Mouse (Mus musculus): ENCODE results near the gene Rassf4. TPM values are rescaled to one million over a fixed set of nuclear protein-coding genes. Genes with fewer than 3 reads are reported as not detected.
"Not testable (repeated sequence)": the region's sequence is repeated elsewhere in the genome, so short reads cannot be mapped to it uniquely, and the experiment has no call there.

Gene Rassf4
- polyA plus RNA-seq, 1 experiment from 2014 or later = 5.6 TPM

DNA sequence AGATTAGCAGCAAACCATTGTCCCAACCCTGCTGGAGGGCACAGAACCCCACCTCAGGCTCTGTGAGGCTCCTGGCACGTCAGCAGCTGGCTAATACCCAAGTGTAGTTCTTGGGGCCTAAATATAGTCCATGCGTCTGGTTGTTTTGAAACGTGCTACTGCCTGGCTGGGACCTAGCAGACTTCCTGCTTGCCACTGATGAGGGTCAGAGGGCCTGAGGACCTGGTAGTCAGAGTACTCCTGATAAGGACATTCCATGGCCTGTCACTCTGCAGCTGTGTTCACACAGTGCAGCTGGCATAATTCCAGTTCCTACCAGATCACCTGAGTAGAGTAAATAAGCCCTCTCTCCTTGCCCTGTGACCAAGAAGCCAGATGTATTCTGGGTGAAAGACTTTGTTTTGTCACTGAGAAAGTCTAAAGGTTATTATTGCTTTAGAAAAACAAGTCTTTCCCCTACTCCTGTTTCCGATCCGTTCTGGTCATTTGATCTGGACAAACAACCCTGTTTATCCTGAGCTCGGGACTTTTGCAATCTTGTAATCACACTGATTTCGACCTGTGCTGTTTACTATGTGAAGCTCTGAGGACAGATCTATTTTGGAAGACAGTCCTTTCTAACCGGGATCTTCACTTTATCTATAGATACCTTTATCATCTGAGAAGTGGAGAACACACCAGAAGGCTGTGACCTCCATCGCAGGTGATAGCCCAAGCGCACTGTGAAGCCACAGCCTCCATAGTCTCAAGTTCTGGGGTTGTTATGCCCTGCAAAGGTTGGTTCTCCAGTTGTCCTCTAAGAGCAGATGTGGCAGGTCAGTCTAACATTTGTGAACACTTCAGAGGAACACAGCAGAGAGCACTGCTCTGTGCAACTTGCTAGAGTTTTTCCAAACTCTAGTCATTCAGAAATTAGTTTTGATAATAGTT lies 38.2 kb downstream of the Rassf4 start:
- Histone ChIP-seq H3K4me1 (replicated peaks) (peaks cover 36% of the 10 kb centered on the region), H3K27me3 (no peaks in the 10 kb centered on the region), H3K9me3 (replicated peaks) (no peaks in the 10 kb centered on the region), H3K27ac (peak overlapping the region; percentile 79), H3K4me2 (no peak overlapping the region), H3K9ac (no peak overlapping the region), H3K4me3 (replicated peaks) (no peak overlapping the region), H3K36me3 (no peaks in the 10 kb centered on the region)
- WGBS (ENCODE audit: insufficient replicate concordance) = 34% methylated on average over 10 of the region's 10 CpGs
- ATAC-seq (ENCODE audit: low read depth) (peak; percentile 82), DNase-seq (no peak)

DNA sequence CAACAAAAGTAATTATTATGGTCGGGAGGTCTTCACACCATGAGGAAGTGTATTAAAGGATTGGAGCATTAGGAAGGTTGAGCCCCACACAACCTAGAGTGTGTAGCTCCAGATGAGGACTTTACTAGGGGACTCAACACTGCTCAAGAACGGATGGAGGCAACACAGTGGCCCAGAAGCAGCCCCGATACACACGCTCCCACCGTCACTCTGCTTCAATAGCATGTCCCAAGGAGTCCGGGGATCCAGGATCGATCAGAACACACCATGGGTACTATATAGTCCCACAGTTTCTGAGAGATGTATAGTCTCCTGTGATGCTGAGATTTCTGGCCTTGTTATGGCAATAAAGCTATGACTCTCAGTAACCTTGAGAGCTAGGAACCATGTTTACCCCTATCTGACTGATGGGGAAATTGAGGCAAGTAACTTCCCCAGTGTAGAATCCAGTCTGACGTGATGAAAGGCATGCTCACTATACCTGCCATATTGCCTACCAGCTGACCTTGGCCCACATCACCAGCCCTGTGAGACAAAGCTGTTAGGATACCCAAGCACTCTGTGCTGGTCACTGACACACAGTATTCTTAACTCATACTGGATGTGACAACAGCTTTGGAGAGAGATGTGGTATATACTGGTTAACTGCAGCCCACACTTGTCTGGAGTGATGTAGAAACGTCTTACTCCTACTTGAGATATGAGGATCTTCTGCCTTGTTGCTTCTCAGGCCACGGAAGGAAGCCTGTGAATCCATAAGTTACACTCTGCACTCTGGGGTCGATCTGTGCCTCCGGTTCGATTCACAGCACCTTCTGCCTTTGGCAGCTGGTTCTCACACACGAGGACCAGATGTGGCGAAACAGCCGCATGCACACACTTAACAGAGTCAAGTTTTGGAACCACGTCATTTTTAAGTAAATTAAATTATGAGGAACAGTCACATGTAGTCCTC lies 39.7 kb downstream of the Rassf4 start:
- peak overlapping the region; percentile 79 for H3K27ac ChIP-seq

GRCm38 (mm10) chr6:116632129-116632528 lies 41.6 kb downstream of the Rassf4 start:
- H3K27ac ChIP-seq = no peak overlapping the region
- peaks cover 47% of the 10 kb centered on the region for H3K4me1 ChIP-seq (replicated peaks)
- H3K36me3 ChIP-seq = no peaks in the 10 kb centered on the region
- no peak overlapping the region for H3K4me3 ChIP-seq (replicated peaks)
- H3K9ac ChIP-seq = no peak overlapping the region
- no peak overlapping the region for H3K4me2 ChIP-seq
- peak; percentile 33 for DNase-seq
- whole genome bisulfite sequencing (ENCODE audit: insufficient replicate concordance) = 33% methylated on average over 1 of the region's 1 CpGs
- H3K9me3 ChIP-seq (replicated peaks) = no peaks in the 10 kb centered on the region
- no peak for ATAC-seq (ENCODE audit: low read depth)
- no peaks in the 10 kb centered on the region for H3K27me3 ChIP-seq

More for the DNA sequence above, 39.7 kb downstream of the Rassf4 start:
- Histone ChIP-seq H3K9me3 (replicated peaks) (no peaks in the 10 kb centered on the region), H3K4me1 (replicated peaks) (peaks cover 39% of the 10 kb centered on the region), H3K9ac (no peak overlapping the region), H3K36me3 (no peaks in the 10 kb centered on the region), H3K27me3 (no peaks in the 10 kb centered on the region), H3K4me2 (no peak overlapping the region), H3K4me3 (replicated peaks) (no peak overlapping the region)
- 77% methylated on average over 17 of the region's 17 CpGs for WGBS (ENCODE audit: insufficient replicate concordance)
- ATAC-seq (ENCODE audit: low read depth) = no peak
- no peak for DNase-seq

DNA sequence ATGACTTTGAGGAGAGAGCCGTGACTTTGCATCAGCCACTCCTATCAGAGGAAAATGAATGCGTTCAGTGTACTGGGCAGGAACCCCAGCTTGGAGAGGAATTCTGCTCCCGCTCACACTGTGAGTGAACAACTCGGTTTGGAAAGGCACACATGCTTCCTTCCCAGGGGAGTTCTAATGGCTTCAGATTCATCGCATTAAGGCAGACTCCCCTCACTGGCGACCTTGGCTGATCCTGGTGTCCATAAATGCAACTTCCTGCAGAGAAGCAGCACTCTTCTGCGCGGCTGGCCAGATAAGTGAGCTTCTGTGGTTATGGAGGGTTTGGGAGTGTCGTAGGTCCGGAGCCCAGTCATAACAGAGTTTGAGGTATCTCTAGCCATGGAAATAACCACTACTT lies 44.0 kb downstream of the Rassf4 start:
- peaks cover 30% of the 10 kb centered on the region for H3K4me1 ChIP-seq (replicated peaks)
- H3K9ac ChIP-seq = no peak overlapping the region
- no peak overlapping the region for H3K4me3 ChIP-seq (replicated peaks)
- no peaks in the 10 kb centered on the region for H3K9me3 ChIP-seq (replicated peaks)
- ATAC-seq (ENCODE audit: low read depth) (no peak), DNase-seq (no peak)
- H3K27me3 ChIP-seq = no peaks in the 10 kb centered on the region
- H3K4me2 ChIP-seq = no peak overlapping the region
- 51% methylated on average over 10 of the region's 10 CpGs for WGBS (ENCODE audit: insufficient replicate concordance)
- H3K27ac ChIP-seq = no peak overlapping the region
- H3K36me3 ChIP-seq = peaks cover 16% of the 10 kb centered on the region

DNA sequence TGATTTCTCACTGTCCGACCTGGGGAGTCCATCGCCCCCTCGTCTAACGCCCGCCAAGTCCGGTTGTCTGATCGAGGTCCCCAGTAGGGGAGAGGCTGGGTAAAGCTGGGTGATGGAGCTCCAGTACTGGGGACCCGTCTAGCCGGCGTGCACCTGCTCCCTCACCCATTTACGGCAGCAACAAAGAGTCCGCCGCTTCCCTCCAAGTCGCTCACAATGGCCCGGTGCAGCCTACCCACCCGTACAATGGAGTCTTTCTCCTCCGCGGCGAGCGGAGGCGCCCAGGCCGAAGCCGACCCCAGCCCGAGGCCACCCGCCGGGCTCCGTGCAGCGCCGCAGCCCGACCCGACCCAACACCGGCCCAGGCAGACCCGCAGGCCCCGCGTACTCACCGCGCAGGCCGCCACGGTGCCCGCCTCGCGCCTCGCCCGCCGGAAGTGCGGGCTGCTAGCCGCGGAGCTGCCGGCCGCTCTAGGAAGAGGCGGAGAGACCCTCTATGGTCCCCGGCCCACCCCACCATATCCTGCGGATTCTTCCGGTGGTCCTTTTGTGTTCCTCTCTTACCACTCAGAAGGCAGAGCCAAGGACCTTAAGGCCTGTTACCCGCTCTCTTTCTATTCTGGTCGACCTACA lies 45.1 kb downstream of the Rassf4 start, which contains the start of gene Zfp422:
Gene Zfp422, minus strand, starts transcription at position 461 of the 633 bp plus-strand sequence.
- H3K27ac ChIP-seq = peak within 1 kb of the TSS; percentile 50

GRCm38 (mm10) chr6:116628095-116628494 lies 45.7 kb downstream of the Rassf4 start:
- Histone ChIP-seq H3K36me3 (peaks cover 20% of the 10 kb centered on the region), H3K4me1 (replicated peaks) (peaks cover 26% of the 10 kb centered on the region), H3K4me3 (replicated peaks) (peak overlapping the region; percentile 74), H3K27ac (no peak overlapping the region), H3K4me2 (peak overlapping the region; percentile 78), H3K27me3 (no peaks in the 10 kb centered on the region), H3K9ac (peak overlapping the region; percentile 84), H3K9me3 (replicated peaks) (no peaks in the 10 kb centered on the region)
- ATAC-seq (ENCODE audit: low read depth) (no peak), DNase-seq (no peak)
- WGBS (ENCODE audit: insufficient replicate concordance) = 13% methylated on average over 9 of the region's 9 CpGs

More for the DNA sequence above, 45.1 kb downstream of the Rassf4 start, which contains the start of gene Zfp422:
- H3K9me3 ChIP-seq (replicated peaks) = no peaks in the 10 kb centered on the region
- no peaks in the 10 kb centered on the region for H3K27me3 ChIP-seq
- ATAC-seq (ENCODE audit: low read depth) (peak; percentile 82), DNase-seq (peak; percentile 44)
- peak within 1 kb of the TSS; percentile 74 for H3K4me3 ChIP-seq (replicated peaks)
- H3K4me2 ChIP-seq = peak within 1 kb of the TSS; percentile 78
- under 1% methylated on average over 53 of the region's 56 CpGs for WGBS (ENCODE audit: insufficient replicate concordance)
- peak within 1 kb of the TSS; percentile 84 for H3K9ac ChIP-seq
- H3K36me3 ChIP-seq = peaks cover 20% of the 10 kb centered on the region
- peaks cover 26% of the 10 kb centered on the region for H3K4me1 ChIP-seq (replicated peaks)

- H3K9me3 ChIP-seq (replicated peaks); H3K9ac ChIP-seq; H3K27ac ChIP-seq; DNase-seq; H3K4me2 ChIP-seq; ATAC-seq (ENCODE audit: low read depth); H3K27me3 ChIP-seq; H3K4me3 ChIP-seq (replicated peaks): not testable (repeated sequence)
- Histone ChIP-seq H3K4me1 (replicated peaks) (peaks cover 26% of the 10 kb centered on the region), H3K36me3 (peaks cover 20% of the 10 kb centered on the region)
- 88% methylated on average over 9 of the region's 9 CpGs for WGBS (ENCODE audit: insufficient replicate concordance)
Measured at GRCm38 (mm10) chr6:116626417-116626816, 47.3 kb downstream of the Rassf4 start.

DNA sequence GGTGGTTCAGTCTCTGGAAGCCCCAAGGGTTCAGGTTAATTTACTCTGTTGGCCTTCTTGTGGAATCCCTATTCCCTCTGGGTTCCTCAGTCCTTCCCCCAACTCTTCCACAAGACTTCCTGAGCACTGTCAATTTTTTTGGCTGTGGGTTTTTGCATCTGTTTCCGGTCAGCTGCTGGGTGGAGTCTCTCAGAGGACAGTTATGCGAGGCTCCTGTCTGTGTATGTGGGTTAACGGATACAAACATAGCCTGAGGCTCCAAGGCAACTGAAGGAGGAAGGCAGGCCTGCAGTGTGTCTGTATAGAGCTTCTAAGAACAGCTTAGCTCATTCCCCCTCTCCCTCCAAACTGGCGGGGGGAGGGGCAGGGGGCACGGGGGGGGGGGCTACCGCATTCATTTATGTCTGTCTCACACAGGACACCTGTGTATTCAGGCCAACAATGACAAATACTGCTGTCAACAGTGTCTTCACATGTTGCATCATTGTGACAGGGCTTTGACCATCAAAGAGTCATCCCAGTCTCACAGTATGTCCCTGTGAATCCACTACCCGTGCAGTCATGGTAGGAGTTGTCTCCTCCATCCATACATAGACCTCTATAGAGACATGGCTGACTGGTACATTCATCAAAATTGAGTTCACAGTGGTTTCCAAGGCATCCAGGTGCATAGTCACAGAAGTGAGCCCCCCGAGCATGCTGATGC lies 52.3 kb downstream of the Rassf4 start:
- no peaks in the 10 kb centered on the region for H3K9me3 ChIP-seq (replicated peaks)
- no peaks in the 10 kb centered on the region for H3K27me3 ChIP-seq
- no peak overlapping the region for H3K4me2 ChIP-seq
- no peak overlapping the region for H3K27ac ChIP-seq
- no peak for DNase-seq
- 0 out of 2 replicates have a peak, but pooled peaks cover 6% of the 10 kb centered on the region for H3K4me1 ChIP-seq (replicated peaks)
- 26% methylated on average over 8 of the region's 8 CpGs for whole genome bisulfite sequencing (ENCODE audit: insufficient replicate concordance)
- no peak overlapping the region for H3K9ac ChIP-seq
- peaks cover 15% of the 10 kb centered on the region for H3K36me3 ChIP-seq
- ATAC-seq (ENCODE audit: low read depth) = 0 out of 2 replicates have a peak, but pooled peaks have one; percentile 36
- no peak overlapping the region for H3K4me3 ChIP-seq (replicated peaks)

DNA sequence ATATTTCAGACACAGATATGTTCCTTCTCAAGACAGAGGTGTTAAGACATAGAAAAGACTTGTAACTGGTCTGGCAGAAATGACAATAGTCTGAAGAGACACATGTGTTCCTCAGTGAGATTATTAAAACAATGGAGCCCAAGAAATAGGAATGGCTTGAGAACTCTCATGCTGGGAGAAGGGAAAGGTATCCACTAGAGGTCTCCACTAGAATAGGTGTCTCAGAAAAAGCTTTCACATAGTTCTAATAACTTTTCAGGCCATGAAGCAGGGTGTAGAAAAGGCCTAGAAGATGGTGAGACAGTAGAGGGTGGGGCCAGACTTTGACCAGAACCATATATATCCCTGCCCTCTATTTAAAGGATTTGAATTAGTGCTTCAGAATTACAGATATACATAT lies 55.7 kb downstream of the Rassf4 start:
- no peak overlapping the region for H3K4me3 ChIP-seq (replicated peaks)
- H3K9ac ChIP-seq = no peak overlapping the region
- no peak overlapping the region for H3K4me2 ChIP-seq
- 0 out of 2 replicates have a peak, but pooled peaks cover 3% of the 10 kb centered on the region for H3K4me1 ChIP-seq (replicated peaks)
- H3K36me3 ChIP-seq = no peaks in the 10 kb centered on the region
- H3K27ac ChIP-seq = no peak overlapping the region
- ATAC-seq (ENCODE audit: low read depth) (no peak), DNase-seq (no peak)
- H3K27me3 ChIP-seq = no peaks in the 10 kb centered on the region
- H3K9me3 ChIP-seq (replicated peaks) = no peaks in the 10 kb centered on the region

DNA sequence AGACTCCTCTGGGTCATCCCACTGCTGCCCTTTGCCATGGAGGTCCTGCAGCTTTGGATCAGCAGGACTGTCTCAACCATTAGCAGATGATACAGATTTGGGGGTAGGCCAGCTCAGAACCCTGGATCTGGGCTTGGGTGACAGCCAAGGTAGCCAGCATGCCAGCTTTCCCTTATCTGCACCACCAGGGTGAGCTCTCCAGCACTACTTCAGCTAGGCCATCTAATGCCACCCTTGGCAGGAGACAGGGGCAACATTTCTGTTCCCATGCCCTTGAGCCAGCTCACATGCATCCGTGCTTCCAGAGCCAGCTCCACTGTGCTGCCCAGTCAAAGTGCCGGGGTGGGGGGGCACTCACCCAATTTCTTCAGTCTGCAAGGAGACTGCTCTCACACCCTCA lies 58.0 kb downstream of the Rassf4 start:
- no peak overlapping the region for H3K27ac ChIP-seq
- H3K27me3 ChIP-seq = no peaks in the 10 kb centered on the region
- H3K4me2 ChIP-seq = no peak overlapping the region
- H3K9me3 ChIP-seq (replicated peaks) = no peaks in the 10 kb centered on the region
- DNase-seq (no peak), ATAC-seq (ENCODE audit: low read depth) (no peak)
- WGBS (ENCODE audit: insufficient replicate concordance) = 62% methylated on average over 2 of the region's 2 CpGs
- H3K4me3 ChIP-seq (replicated peaks) = no peak overlapping the region
- H3K9ac ChIP-seq = no peak overlapping the region
- no peaks in the 10 kb centered on the region for H3K4me1 ChIP-seq (replicated peaks)
- no peaks in the 10 kb centered on the region for H3K36me3 ChIP-seq

Data from liver, embryonic 13.5 days (tissue).